Comparison of ENCODE assay signal across 8 mouse cellular contexts in the genomic region with DNA sequence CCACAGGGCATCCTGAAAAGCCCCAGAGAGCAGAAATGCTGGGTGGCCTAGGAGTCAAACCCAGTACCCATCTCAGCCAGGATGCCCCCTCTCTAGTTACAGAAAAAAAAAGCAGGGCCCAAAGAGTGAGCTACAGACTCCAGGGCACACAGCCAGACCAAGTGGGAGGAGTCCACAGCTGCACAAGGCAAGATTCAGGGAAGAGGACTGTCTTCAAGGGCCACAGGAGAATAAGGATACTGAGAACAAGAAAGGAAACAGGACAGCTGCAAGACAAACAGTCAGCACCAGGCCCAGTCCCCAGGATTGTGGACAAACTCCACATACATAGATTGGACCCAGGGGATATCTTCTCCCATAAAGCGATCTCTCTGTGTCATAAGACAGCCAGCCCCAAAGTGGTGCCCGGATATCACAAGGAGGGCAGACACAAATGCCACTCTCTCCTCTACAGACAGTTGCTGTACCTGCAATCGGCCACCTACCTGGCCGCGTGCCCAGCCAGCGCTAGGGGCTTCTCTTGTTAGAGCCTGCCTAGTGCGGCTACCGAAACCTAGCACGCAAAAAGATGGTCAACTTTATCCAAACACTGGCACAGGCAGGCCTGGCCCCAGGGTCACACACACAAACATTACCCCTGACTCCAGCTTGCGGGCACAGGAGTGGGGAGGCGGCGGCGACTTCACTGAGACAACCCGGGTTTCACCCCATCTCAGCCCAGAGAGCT. TPM values are rescaled to one million over a fixed set of nuclear protein-coding genes. Genes with fewer than 3 reads are reported as not detected.
DNase-seq lines count a peak whose midpoint lies in the region; ATAC-seq and TF ChIP-seq lines count a peak whose summit lies in the region.

No protein-coding gene starts in this region.

- peak overlapping the region; percentile 91 for H3K4me2 ChIP-seq in kidney, embryonic 15.5 days
- H3K4me2 ChIP-seq in midbrain, embryonic 11.5 days: peak overlapping the region; percentile 69

- peaks cover 29% of the 10 kb centered on the region for H3K36me3 ChIP-seq in kidney, embryonic 15.5 days
- H3K36me3 ChIP-seq in kidney, adult 2 months (ENCODE audit: control insufficient read depth, insufficient read depth, low read length): no peaks in the 10 kb centered on the region
- peaks cover 10% of the 10 kb centered on the region; the same call in 1 of the 2 replicates for H3K36me3 ChIP-seq in midbrain, embryonic 11.5 days (ENCODE audit: control insufficient read depth, insufficient read depth, low read length)

- 16% methylated on average over 14 of the region's 14 CpGs for WGBS in kidney, embryonic 15.5 days
- WGBS in kidney, adult 2 months: 41% methylated on average over 14 of the region's 14 CpGs
- WGBS in midbrain, embryonic 11.5 days: 24% methylated on average over 14 of the region's 14 CpGs

- no peak for TF ChIP-seq CTCF in kidney, adult 2 months (conservative IDR thresholded peaks at IDR 0.05; ENCODE audit: insufficient read depth, insufficient read length, low read depth, low read length)

- H3K27me3 ChIP-seq in kidney, embryonic 15.5 days: peaks cover 47% of the 10 kb centered on the region
- no peaks in the 10 kb centered on the region for H3K27me3 ChIP-seq in kidney, adult 2 months (replicated peaks; ENCODE audit: control insufficient read depth, insufficient read depth, low read length)
- H3K27me3 ChIP-seq in midbrain, embryonic 11.5 days (ENCODE audit: control insufficient read depth, insufficient read depth, low read length): peaks cover 17% of the 10 kb centered on the region

- H3K9ac ChIP-seq in kidney, embryonic 15.5 days: 0 out of 2 replicates have a peak overlapping the region, but pooled peaks have one; percentile 37
- peak overlapping the region; percentile 60 for H3K9ac ChIP-seq in midbrain, embryonic 11.5 days (ENCODE audit: low read length)

- peaks cover 24% of the 10 kb centered on the region for H3K4me1 ChIP-seq in kidney, embryonic 15.5 days
- H3K4me1 ChIP-seq in kidney, adult 2 months (ENCODE audit: control insufficient read depth, insufficient read depth, low read length): no peaks in the 10 kb centered on the region
- peaks cover 7% of the 10 kb centered on the region; the same call in 1 of the 2 replicates for H3K4me1 ChIP-seq in midbrain, embryonic 11.5 days (ENCODE audit: control insufficient read depth, insufficient read depth, low read length)

- intact Hi-C loops in gastrocnemius, postnatal 14 days (cut with DNase I; ENCODE audit: low total_unique reads): loop anchor here (10.0 kb wide), 1 partner anchor 134 kb away; no protein-coding TSS in a partner anchor

- no peak for ATAC-seq in kidney, embryonic 15.5 days (replicated peaks; ENCODE audit: low FRiP score)
- ATAC-seq in midbrain, embryonic 11.5 days (ENCODE audit: low FRiP score): peak; percentile 28; the same call in 1 of the 2 replicates

- H3K4me3 ChIP-seq in kidney, embryonic 15.5 days (replicated peaks): peak overlapping the region; percentile 50
- no peak overlapping the region for H3K4me3 ChIP-seq in kidney, adult 2 months (ENCODE audit: insufficient read depth, low read depth, low read length)
- H3K4me3 ChIP-seq in midbrain, embryonic 11.5 days (ENCODE audit: low read depth, low read length): peak overlapping the region; percentile 38

- H3K9me3 ChIP-seq in kidney, embryonic 15.5 days (replicated peaks): no peaks in the 10 kb centered on the region
- no peaks in the 10 kb centered on the region for H3K9me3 ChIP-seq in midbrain, embryonic 11.5 days (ENCODE audit: control insufficient read depth, low read length)

- TF ChIP-seq POLR2A in kidney, adult 2 months (IDR thresholded peaks at IDR 0.05; ENCODE audit: low read depth, low read length): no peak

- no peak overlapping the region for H3K27ac ChIP-seq in kidney, embryonic 15.5 days
- no peak overlapping the region for H3K27ac ChIP-seq in kidney, adult 2 months (ENCODE audit: insufficient read depth, low read depth, low read length)
- H3K27ac ChIP-seq in midbrain, embryonic 11.5 days (ENCODE audit: low read depth, low read length): no peak overlapping the region

- no peak for DNase-seq in kidney, adult 2 months
- DNase-seq in brain, adult 2 months (ENCODE audit: low read depth, low spot score): peak; percentile 54
- DNase-seq in gastrocnemius, postnatal 14 days: peak; percentile 55
- peak; percentile 88 for DNase-seq in midbrain, embryonic 11.5 days (ENCODE audit: low spot score, missing footprints)
- no peak for DNase-seq in Muller cell, postnatal 12 days (ENCODE audit: inconsistent ontology term)
- DNase-seq in urinary bladder, postnatal 36 days (ENCODE audit: low spot score in 2 of 2): no peak
- DNase-seq in embryo, embryonic 11 days: no peak

RNA-seq across cellular contexts. Expression of a gene that starts 8.5 kb away (rescaled TPM):
- polyA plus RNA-seq in kidney, embryonic 15.5 days (2015; fragmentation: Nextera tagmentation; extraction: Ambion mirVana): 122 and 131 TPM in 2 replicates
- polyA plus RNA-seq in kidney, adult 2 months (2012; rRNA removed): 0.39 and 0.55 TPM in 2 replicates
- total RNA-seq in gastrocnemius, postnatal 14 days (2021): 1 to 10 TPM; 3.9 to 5.6 TPM
- polyA plus RNA-seq in midbrain, embryonic 11.5 days (2014; fragmentation: Nextera tagmentation; extraction: Ambion mirVana): 201 and 214 TPM in 2 replicates

RNA-seq across cellular contexts. Expression of a gene that starts 13.0 kb away (rescaled TPM):
- polyA plus RNA-seq in kidney, embryonic 15.5 days (2015; fragmentation: Nextera tagmentation; extraction: Ambion mirVana): 0.30 and 0.38 TPM in 2 replicates
- polyA plus RNA-seq in kidney, adult 2 months (2012; rRNA removed): not detected in 2 replicates
- under 1 TPM in 1 of 2 experiments, not detected in 1; 0.13 TPM for total RNA-seq in gastrocnemius, postnatal 14 days (2021)
- 0.15 and 0.44 TPM in 2 replicates for polyA plus RNA-seq in midbrain, embryonic 11.5 days (2014; fragmentation: Nextera tagmentation; extraction: Ambion mirVana)

Comparison
In these comparisons a context has a peak if more than half of its experiments do, and no peak if none do; other contexts are left out.
1. RNA of a gene that starts 8.5 kb away (polyA plus RNA-seq): 201 to 214 TPM in midbrain, embryonic 11.5 days and 122 to 131 TPM in kidney, embryonic 15.5 days; 0.39 to 0.55 TPM in kidney, adult 2 months; every median in the first group is over 10 times any median in the second.
2. DNase-seq: peak in brain, adult 2 months (single experiment), gastrocnemius, postnatal 14 days (single experiment) and midbrain, embryonic 11.5 days (single experiment); none in kidney, adult 2 months (single experiment), Muller cell, postnatal 12 days (single experiment), urinary bladder, postnatal 36 days (0 of 2) and embryo, embryonic 11 days (single experiment).